Mouse (Mus musculus) spleen, postnatal 4 days (tissue): ENCODE measurements around the gene Wdfy2.

ENCODE experiments used
- DNase-seq, 2 experiments: peaks; one replicate each; pipeline ENCODE4 v3.0.0; 2022; ENCODE audit warnings: low spot score in 2 of 2

The Wdfy2 gene

DNA sequence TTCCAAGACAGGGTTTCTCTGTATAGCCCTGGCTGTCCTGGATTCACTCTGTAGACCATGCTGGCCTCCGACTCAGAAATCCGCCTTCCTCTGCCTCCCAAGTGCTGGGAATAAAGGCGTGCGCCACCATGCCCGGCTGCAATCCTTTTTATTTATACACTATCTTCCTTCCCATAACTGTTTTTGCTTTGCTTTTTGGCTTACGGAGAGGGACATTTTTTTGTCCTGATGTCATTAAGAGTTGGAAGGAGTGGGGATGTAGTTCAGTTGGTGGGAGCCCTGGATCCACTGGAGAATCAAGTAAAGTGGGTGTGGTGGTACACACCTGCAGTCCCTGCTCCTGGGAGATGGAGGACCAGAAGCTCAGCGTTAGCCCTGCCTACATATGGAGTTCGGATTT, 6.7 kb downstream of the Wdfy2 start:
- no peak for DNase-seq

DNA sequence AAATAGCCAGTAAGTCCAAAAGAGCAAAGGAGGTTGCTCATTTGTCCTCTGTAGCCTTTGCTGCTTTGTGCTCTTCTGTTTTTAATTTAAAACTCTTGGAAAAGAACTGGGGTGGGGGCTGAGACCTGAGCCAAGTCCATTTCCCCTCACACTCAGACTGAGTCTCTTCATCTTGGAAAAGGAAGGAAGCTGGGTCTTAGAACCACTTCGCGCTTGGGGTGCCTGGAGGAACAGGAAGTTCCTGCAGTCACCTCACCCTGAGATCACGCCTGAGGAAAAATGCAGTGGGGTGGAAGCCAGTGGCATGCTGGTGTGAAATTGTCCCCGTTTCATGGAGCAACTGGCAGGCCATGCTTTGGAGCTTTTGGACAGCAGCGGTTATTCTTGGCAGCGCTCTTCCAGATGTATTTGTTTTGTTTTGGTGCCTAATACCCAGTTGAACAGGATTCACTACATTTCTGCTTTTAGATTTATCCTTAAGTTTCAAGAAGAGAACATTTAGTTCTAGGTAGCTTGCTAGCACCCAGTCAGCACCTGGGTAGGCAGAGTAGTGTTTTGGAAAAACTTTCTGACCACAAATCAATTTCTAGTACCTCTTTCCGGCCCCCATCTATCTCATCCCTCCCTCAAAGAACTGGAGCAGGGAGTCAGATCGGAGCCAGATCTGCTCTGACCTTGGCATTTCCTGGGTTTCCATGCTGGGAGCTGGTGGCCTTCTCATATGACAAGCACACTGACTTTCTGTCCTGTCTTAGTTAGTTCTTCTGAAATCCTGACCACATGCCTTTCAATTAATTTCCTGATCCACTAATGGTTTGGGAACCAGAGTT, 7.7 kb downstream of the Wdfy2 start:
- DNase-seq, result no peak

DNA sequence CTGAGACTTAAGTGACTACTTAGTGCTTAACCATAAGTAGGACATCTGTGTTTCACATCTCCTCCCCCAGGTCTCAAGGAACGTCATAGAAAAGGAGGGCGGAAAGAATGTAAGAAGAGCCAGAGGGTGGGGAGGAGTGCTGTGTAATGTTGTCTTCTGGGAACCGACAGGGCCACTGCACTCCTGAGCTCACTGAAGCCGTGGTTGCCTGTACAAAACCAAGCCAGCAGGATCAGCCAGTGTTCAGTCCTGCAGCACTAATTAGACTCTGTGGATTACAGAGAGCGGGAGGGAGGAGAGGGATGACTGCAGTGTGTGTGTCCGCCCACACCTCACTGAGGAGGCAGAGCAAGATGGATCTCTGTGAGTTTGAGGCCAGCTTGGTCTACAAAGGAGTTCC, 13.5 kb downstream of the Wdfy2 start:
- no peak for DNase-seq

DNA sequence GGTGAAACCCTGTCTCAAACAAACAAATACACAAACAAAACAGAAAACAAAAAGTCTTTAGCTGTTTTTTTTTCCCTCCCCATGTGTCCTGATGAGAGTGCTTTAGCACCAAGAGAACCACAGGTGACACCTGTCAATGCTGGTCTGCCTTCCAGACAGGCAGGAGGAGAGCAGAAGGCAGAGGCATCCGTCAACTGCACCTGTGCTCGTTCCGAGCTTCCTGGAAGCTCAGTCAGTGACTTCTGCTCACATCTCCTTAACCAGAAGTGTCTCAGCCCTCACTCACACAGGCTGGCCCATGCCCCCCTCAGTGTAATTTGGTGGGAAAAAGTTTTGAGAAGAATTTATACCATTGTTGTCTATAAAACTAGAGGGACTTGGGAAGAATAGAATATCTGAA, 15.4 kb downstream of the Wdfy2 start:
- DNase-seq, result no peak

DNA sequence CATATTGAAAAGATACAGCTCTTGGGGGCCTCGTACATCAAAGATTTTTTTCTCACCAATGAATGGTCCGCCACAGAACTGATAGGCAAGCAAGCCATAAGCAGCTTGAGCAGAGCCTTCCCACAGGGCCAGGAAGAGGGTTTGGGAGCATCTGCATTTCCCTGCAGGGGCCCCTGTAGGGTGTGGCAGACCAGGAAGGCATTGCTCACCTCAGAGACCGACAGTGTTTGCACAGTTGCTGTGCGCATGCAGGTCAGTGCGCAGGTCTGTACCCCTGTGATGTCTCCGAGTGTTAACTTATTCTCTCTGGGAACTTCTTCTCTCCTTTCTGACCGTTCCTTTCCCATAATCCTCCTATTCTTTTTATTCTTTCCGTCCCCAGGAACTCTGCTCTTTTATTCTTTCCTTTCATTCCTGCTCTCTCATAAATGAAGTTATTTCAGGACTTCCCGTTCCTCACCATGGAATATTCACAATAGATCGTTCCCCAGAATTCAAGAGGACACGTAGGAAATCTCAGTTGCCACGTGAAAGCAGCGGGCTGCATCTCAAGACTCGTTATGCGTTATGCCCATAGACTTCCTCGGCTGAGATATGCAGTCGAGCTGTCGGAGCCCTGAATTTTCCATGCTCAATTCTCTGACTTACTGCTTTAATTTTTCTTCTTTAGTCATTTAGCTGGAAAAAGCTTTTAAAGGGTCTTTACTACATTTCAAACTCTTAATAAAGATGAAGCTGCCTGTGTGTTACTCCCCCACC, 17.8 kb downstream of the Wdfy2 start:
- DNase-seq, result no peak

DNA sequence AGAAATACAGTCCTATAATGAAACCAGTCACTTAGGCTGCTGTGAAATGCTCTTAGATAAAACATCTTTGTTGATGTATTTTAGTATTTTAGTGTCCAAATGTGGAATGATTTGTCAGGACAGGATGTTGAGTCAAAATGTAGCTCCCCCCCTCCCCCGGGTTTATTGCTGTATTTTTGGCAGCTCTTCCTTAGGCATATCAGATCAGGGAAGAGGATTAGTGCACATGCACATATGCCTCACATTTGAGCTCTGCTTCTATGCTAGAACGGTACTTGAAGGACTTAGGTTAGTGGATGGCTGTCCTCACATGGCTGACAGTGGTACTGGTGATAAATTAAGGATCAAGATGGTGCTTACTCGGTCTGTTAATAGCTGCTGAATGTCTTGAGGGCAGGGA, 18.4 kb downstream of the Wdfy2 start:
- DNase-seq, result no peak

DNA sequence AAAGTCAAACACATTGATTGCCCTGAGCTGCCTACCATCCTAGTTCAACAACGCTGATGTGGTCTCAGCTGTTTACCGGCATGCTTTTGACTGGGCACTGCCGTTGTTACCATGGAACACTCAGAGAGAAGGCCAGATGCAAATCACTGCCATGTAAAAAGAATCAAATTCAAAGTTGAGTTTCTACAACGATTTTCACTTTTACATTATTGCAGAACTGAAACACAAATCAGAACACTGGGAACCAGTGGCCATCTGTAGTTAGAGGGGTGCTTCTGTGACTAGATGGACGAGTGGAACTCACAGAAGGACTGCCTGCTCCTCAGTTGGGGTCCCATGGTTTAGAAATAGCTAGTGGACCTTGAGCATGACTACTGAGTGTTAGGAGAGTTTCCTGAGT, 19.0 kb downstream of the Wdfy2 start:
- no peak for DNase-seq

DNA sequence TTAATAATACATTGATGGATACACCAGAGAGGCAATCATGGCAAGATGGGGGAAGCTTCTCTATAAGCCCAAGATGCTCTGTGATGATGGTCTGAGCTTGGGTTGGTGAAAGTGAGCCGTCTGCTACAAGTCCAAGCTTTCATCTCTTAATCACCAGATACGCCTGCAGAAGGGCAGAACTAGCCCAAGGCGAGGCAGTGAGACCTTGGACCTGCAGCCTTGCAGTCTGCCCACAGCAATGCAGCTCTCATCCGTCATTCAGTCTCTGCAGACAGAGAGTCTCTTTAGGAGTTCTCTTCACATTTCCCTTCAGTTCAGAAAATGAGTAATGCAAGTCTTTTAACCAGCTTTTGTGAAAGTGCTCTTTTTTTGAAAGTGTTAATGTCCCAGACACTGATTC, 20.4 kb downstream of the Wdfy2 start:
- DNase-seq, result no peak

DNA sequence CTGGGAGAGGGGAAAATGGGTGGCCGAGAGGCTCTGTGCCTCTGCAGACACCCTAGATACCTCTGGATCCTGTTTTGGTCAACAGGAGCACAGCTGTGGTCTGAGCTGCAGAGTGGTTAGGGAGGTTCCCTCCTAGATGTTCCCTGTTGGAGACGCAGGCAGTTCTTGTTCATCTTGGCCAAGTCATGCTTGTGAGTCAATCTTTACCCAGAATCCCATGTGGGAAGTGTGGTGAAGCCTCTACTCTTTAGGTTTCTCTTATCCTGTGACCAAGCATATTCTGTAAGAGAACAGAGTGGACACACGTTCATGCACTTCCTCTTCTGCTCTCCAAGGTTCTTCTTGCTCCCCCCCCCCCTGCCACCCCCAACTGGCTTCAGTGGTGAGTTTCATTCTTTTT, 20.8 kb downstream of the Wdfy2 start:
- no peak for DNase-seq

DNA sequence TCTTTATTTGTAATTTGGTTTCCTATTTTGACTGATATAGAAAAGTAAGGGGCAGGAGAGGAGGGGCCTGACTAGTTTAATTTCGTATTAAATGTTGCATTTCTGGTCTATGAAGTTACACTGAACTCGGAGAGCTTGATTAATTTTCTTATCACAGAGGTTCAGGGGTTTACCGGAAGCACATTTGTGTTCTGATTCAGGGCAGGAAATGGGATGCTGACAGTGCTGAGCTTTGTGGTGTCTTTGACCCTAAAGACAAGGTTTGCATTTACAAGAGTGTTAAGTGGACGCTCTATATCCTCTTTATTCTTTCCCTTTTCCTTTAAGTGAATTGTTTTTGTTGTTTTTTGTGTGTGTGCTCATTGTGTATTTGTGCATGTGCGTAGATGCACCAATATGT, 25.1 kb downstream of the Wdfy2 start:
- DNase-seq, result no peak

DNA sequence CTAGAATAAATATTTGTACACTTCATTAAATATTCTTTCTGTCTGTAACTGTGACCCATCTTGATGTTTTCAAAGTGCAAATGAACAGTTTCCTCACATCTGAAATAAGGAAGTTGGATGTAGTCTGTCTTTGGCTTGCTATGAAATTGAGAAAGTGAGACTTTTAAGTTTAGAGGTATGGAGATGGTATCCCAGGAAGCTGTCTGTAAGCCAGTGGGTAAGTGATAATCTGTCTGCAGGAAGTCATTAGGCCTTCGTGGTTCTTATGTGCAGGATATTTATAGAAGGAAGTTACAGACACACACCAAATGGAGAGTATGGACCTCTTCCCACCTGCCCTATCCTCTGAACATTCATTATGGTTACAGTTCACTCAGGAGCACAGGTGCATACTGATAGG, 26.8 kb downstream of the Wdfy2 start:
- no peak for DNase-seq

DNA sequence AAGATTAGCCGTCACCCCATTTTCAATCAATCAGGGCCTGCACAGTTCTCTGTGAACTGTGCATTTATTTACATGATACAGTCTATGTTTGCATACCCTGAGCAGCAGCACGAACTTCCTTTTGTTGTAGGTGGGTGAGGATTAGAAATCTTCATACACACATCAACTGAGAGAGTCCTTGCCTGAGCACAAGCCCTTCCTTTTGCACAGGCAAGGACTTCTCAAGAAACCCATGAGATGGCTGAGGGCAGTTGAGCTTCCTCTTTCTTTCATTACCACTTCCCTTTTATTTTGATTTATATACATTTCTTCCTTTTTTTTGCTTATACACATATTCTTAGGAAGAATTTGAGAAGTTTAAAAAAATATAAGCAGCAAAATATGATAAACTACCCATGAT, 27.9 kb downstream of the Wdfy2 start:
- no peak for DNase-seq

DNA sequence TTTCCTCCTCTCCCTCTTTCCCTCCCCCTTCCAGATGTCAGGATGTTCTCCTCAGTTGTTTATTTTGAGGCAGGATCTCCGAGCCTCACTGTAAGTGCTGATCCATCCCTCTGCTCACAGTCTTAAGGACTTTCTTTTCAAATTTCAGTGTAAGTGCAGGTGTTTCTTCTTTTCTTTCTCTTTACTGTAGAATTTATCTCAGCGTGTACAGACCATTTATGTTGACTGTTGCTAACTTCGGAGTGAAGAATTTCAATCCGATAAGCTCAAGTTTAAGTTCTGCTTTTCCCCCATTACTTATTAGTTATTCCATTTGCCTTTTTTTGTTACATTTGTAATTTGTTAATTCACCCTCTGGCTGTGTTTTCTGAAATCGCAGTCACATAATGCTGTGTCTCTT, 29.6 kb downstream of the Wdfy2 start:
- no peak for DNase-seq

DNA sequence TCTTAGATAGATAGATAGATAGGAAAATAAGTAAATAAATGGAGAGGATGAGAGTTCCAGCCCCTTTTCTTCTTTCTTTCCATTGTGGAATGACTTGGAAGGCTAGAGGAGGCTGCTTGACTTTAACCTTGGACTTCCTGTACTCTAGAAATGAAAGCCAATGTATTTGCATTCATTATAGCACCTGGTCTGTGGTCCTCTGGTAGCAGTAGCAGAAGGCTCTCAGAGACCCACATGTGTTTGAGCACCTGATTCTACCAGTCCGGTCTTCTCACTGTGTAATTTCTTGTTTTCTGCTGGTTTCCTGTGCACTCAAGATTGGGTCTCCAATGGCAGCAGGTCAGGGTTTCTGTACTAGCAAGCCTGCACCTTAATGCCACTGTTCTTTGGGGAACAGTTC, 30.1 kb downstream of the Wdfy2 start:
- DNase-seq, result no peak

DNA sequence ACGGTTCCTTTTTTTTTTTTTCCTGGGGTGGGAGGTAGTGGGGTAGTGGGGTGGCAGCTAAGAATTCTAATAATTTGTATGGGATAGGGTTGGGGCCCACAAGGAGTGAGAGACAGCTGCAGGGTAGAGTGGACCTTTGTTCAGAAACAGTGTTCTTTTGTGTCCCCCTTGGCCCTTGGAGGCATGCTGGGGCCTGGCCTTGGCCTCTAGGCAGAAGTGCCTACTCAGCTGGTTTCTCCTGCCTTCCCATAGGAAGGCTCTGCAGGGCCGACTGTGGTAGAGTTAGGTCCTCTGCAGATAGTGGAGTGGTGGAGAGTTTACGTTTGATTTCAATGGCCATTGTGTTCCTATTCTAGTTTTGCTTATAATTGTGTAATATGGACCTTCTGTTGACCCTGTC, 30.8 kb downstream of the Wdfy2 start:
- DNase-seq, result no peak

DNA sequence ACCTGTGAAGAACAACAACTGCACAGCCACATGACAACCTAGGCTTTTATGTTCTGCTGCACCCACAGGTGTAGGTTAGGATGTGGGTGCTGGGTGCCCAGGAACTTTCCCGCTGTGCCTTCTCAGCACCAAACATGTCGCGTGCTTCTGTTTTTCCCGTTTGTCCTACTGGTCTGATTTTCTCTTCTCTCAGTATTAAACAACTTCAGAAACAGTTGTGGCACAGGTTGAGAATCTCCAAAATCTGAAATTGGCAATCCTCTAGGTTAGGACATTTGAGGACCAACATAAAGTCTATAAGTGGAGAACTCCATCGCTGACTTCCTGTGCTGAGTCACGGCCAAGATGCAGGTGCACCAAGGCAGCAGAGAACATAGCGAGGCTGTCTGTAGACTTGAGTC, 32.8 kb downstream of the Wdfy2 start:
- no peak for DNase-seq

DNA sequence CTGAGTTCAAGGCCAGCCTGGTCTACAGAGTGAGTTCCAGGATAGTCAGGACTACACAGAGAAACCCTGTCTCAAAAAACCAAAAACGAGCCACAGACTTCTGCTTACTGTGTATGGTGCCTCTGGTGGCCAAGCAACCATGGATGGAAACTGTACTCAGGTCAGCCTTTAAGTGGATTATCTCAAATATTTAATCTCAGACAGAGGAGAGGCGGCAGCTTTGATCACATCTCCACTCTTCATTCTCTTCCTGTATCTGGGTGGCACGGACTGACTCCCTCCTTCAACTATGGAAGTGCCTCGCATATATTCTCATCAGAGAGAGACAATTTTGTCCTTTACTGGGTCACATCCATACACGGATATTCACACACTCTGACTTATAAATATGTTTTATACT, 34.0 kb downstream of the Wdfy2 start:
- no peak for DNase-seq

DNA sequence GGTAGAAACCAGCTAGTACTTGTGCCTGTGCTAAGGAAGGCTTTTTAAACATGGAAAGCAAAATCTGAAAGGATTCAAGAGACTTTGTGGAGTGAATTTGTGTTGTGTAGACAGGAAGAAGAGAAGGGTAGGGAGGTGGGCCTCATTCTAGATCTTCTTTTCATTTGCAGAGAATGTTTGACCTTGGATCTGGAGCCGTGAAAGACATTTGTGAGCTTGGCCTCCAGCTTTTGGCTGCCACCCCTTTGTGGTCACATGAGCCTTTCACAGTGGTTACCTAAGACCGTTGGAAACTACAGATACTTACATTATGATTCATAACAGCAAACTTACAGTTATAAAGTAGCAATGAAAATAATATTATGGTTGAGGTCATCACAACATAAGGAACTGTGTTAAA, 34.5 kb downstream of the Wdfy2 start:
- no peak for DNase-seq

DNA sequence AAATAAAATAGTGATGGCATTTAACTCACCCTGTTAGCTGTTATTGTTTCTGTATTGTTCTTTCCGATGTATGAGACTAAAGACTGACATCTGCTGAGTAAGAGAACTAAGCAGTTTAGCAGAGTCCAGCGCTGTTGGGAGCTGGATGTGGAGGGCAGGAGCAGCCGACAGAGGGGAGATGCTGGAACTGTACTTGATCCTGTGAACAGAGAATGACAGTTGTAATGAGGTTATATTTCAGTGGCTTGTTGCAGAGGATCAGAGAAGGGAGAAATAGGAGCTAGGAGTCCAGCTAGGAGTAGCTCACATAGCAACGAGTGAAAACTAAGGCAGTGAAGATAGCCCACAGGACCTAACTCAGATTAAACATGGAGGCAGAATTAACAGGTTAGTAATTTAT, 36.3 kb downstream of the Wdfy2 start:
- DNase-seq, result no peak

DNA sequence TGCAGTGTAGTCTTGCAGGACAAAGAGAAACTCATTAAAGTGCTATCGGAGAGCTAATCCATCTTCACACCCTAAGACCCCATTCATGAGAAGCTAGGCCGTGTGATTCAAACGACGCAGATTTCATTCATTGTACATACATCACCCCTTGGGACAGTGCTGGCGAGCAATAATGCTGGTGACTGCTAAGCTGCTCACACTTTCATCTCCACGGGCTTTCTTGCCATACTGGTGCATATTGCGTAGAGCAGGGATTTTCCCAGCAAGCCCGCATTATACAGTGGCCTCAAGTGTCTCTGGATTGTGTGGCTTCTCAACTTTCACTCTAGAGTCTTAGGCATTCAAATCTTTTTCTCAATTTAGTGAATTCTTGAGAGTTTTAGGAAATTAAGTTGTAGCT, 36.9 kb downstream of the Wdfy2 start:
- DNase-seq, result no peak

DNA sequence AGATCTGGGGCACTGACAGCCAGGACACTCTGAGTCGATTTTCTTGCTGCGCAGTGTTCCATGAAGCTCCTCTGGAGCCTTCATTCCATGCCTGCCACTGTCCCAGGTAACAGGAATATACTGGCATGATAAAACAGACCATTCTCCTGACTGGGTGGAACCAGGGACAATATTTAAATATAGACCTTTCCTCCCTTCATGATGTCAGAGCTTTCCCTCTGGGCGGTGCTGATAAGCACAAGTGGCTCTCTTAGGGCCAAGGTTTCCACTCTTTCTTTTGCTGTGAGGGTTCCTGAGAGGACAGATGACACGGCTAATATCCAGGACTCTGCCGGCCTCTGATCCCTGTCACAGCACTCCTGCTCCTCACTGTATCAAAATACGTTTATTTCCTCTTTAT, 40.6 kb downstream of the Wdfy2 start:
- DNase-seq, result peak in 1 of 2 experiments; percentile 48

DNA sequence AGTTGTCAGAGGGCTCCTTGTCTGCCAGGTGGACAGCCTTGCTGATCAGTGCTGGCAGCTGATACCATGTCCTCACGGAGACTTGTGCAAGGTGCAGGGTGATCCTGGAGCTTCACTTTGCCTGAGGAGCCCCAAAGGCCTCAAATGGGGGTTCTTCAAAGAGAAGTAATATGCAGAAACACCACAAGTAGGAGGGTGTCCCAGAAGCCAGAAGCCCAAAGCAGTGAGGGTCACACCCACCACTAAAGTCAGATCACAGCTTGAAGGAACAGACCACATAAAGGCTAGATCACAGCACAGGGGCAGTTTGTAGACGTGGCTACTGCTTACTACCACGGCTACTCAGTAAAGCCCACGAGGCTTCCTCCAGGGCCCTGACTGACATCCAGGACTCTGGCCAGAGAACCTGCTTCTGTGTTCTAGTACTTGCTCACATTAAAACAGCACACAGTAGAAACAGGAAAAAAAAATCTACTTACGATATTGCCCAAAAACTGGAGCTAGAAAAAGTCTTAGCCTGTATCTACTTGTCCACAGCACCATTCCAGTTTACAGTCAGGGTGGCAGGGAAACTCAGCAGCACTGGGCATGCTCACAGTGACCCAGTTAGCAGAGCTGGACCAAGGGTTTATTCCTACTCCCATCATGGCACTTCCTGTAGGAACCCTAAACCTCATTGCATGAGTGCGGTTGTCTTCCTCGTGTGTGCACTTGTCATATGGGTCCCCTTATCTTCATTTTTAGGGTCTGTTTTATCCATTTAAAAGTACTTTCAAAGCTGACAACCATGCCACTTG, 41.4 kb downstream of the Wdfy2 start:
- DNase-seq, result no peak

DNA sequence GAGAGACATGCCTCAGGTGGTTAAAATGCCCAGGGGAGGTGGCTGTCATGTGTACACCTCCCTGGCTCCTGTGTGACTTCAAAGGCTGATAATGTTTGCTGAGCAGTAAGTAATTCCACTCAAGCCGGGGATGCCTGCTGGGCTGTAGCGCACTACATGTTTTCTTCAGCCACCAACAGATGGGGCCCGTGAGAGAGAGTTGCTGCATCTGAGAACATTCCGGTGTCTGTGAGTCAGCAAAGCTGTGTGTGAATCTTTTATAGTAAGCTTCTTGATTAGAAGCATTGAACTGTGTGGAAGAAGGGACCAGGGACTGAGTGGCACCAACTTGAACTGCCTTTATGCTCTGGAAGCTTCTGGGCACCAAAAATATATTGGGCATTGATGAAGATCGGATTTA, 42.0 kb downstream of the Wdfy2 start:
- peak; percentile 63 to 75 for DNase-seq
